Mouse (Mus musculus) ES-E14 (cell line): ENCODE data around the gene Inhbc. TPM values are rescaled to one million over a fixed set of nuclear protein-coding genes. Genes with fewer than 3 reads are reported as not detected.

Experiments used
- DNase-seq: peaks from one replicate; pipeline ENCODE4 v3.0.0-alpha.2; 2013; ENCODE audit warnings: low read depth, low spot score
- H3K27ac ChIP-seq: 2 replicates; pipeline ENCODE4 v1.5.1; 2012; ENCODE audit warnings: low read depth, mild to moderate bottlenecking, low read length, moderate library complexity, mixed read lengths; ENCODE audit not compliant: poor library complexity, insufficient read depth, severe bottlenecking
- H3K36me3 ChIP-seq: 2 replicates; pipeline ENCODE4 v1.6.1; 2012; ENCODE audit warnings: mild to moderate bottlenecking, low read length, moderate library complexity, mixed read lengths; ENCODE audit not compliant: control insufficient read depth, poor library complexity, insufficient read depth, severe bottlenecking
- H3K4me1 ChIP-seq, 2 experiments: fragments of 150-350 bp in 1 of 2; sonication (generic) in 1 of 2; 2 replicates each; pipeline ENCODE4 v1.6.1; 2012; ENCODE audit warnings: low read length in 2 of 2, mild to moderate bottlenecking in 1 of 2, mixed read lengths in 1 of 2; ENCODE audit not compliant: control insufficient read depth in 2 of 2, insufficient read depth in 2 of 2, poor library complexity in 1 of 2
- H3K4me3 ChIP-seq, 2 experiments: fragments of 150-350 bp in 1 of 2; sonication (generic) in 1 of 2; 2 replicates each; pipeline ENCODE4 v1.5.1; 2012; ENCODE audit warnings: low read length in 2 of 2, low read depth in 1 of 2, mild to moderate bottlenecking in 1 of 2, mixed read lengths in 1 of 2; ENCODE audit not compliant: insufficient read depth in 1 of 2, poor library complexity in 1 of 2, severe bottlenecking in 1 of 2
- H3K9ac ChIP-seq: 2 replicates; pipeline ENCODE4 v1.6.1; 2012; ENCODE audit warnings: low read depth, mild to moderate bottlenecking, low read length, mixed read lengths; ENCODE audit not compliant: poor library complexity, insufficient read depth, severe bottlenecking
- H3K9me3 ChIP-seq: fragments of 150-350 bp; sonication (generic); 2 replicates; pipeline ENCODE4 v1.6.1; 2012; ENCODE audit warnings: low read depth, mild to moderate bottlenecking, low read length; ENCODE audit not compliant: control insufficient read depth, insufficient read depth
- CHD2 ChIP-seq: IDR thresholded peaks from 2 replicates; pipeline ENCODE4 v1.6.1; 2014; ENCODE audit warnings: mild to moderate bottlenecking, low read depth, low read length, inconsistent platforms
- HCFC1 ChIP-seq: IDR thresholded peaks from 2 replicates; pipeline ENCODE4 v1.6.1; 2012; ENCODE audit warnings: low read length, inconsistent platforms, borderline replicate concordance; ENCODE audit not compliant: insufficient read depth
- MAFK ChIP-seq: IDR thresholded peaks from 2 replicates; pipeline ENCODE4 v1.6.1; 2014; ENCODE audit warnings: mild to moderate bottlenecking, low read depth, low read length, inconsistent platforms; ENCODE audit not compliant: insufficient read depth
- ZC3H11A ChIP-seq: IDR thresholded peaks from 2 replicates; pipeline ENCODE4 v1.6.1; 2012; ENCODE audit warnings: low read depth, mild to moderate bottlenecking, inconsistent platforms, low read length, borderline replicate concordance
- ZNF384 ChIP-seq: IDR thresholded peaks from 2 replicates; pipeline ENCODE4 v1.6.1; 2012; ENCODE audit warnings: low read depth, low read length, inconsistent platforms
- in situ Hi-C, 2 experiments: fragments of 600-800 bp; cut with MboI; formaldehyde crosslinking; loops; one replicate each; pipeline ENCODE4 v1.15.1; 2025; ENCODE audit warnings: low sequenced_read_pairs in 2 of 2, inconsistent platforms in 1 of 2; ENCODE audit not compliant: unreplicated experiment in 2 of 2
- total RNA-seq: library from RNA; depleted of rRNA; stranded (reverse); fragments of 300-350 nt; gene quantifications from 2 replicates; pipeline ENCODE4 v1.2.3, GENCODE M21; 2012

Inhbc gene
- total RNA-seq, 1 experiment, result 0.36 TPM

GRCm38 (mm10) chr10:127352766-127353165, 17.5 kb downstream of the Inhbc start:
- no peaks in the 10 kb centered on the region for H3K36me3 ChIP-seq
- no peak overlapping the region for H3K27ac ChIP-seq
- H3K4me3 ChIP-seq, result no peak overlapping the region
- TF ChIP-seq ZC3H11A (no peak), CHD2 (no peak)
- H3K9ac ChIP-seq, result no peak overlapping the region
- DNase-seq, result no peak
- H3K9me3 ChIP-seq, result no peaks in the 10 kb centered on the region
- in situ Hi-C loops, result no loop called here
- H3K4me1 ChIP-seq, result peaks cover 3 to 12% of the 10 kb centered on the region in 2 experiments; a peak in 3 of 4 replicates

GRCm38 (mm10) chr10:127352187-127352586, 18.0 kb downstream of the Inhbc start:
- Histone ChIP-seq H3K27ac (no peak overlapping the region), H3K9me3 (no peaks in the 10 kb centered on the region), H3K4me3 (peak overlapping the region in 1 of 2 experiments; percentile 19; a peak in 1 of 4 replicates), H3K36me3 (no peaks in the 10 kb centered on the region), H3K9ac (no peak overlapping the region; the same call in 1 of the 2 replicates), H3K4me1 (peaks cover 3 to 12% of the 10 kb centered on the region in 2 experiments; a peak in 3 of 4 replicates)
- DNase-seq, result no peak
- TF ChIP-seq ZC3H11A, result no peak
- no peak for TF ChIP-seq MAFK
- no peak for TF ChIP-seq HCFC1
- no peak for TF ChIP-seq CHD2
- in situ Hi-C loops, result no loop called here

- H3K9me3 ChIP-seq, result no peaks in the 10 kb centered on the region
- in situ Hi-C loops, result no loop called here
- no peaks in the 10 kb centered on the region for H3K36me3 ChIP-seq
- DNase-seq, result no peak
- TF ChIP-seq ZC3H11A (no peak), HCFC1 (no peak), MAFK (no peak), ZNF384 (no peak), CHD2 (no peak)
- H3K27ac ChIP-seq, result no peak overlapping the region
- H3K4me3 ChIP-seq, result peak overlapping the region in 1 of 2 experiments; percentile 1; a peak in 1 of 4 replicates
- H3K4me1 ChIP-seq, result peaks cover 3 to 12% of the 10 kb centered on the region in 2 experiments; a peak in 3 of 4 replicates
- H3K9ac ChIP-seq, result no peak overlapping the region
Observed at GRCm38 (mm10) chr10:127351719-127352118, 18.5 kb downstream of the Inhbc start.

- Histone ChIP-seq H3K4me3 (peak overlapping the region; percentile 38 to 55), H3K4me1 (peaks cover 3 to 12% of the 10 kb centered on the region in 2 experiments; a peak in 3 of 4 replicates), H3K9me3 (no peaks in the 10 kb centered on the region), H3K27ac (no peak overlapping the region), H3K9ac (peak overlapping the region; percentile 21), H3K36me3 (no peaks in the 10 kb centered on the region)
- no peak for DNase-seq
- no peak for TF ChIP-seq CHD2
- TF ChIP-seq MAFK, result no peak
- TF ChIP-seq ZC3H11A, result no peak
- TF ChIP-seq ZNF384, result no peak
- no peak for TF ChIP-seq HCFC1
- in situ Hi-C loops, result no loop called here
Observed at GRCm38 (mm10) chr10:127351285-127351595, 19.0 kb downstream of the Inhbc start.

- Histone ChIP-seq H3K9me3 (no peaks in the 10 kb centered on the region), H3K36me3 (no peaks in the 10 kb centered on the region), H3K4me1 (peaks cover 3 to 12% of the 10 kb centered on the region in 2 experiments; a peak in 3 of 4 replicates), H3K4me3 (peak overlapping the region; percentile 39 to 55), H3K27ac (no peak overlapping the region), H3K9ac (peak overlapping the region; percentile 40)
- in situ Hi-C loops, result no loop called here
- no peak for TF ChIP-seq ZC3H11A
- no peak for TF ChIP-seq ZNF384
- DNase-seq, result no peak
Observed at GRCm38 (mm10) chr10:127350594-127351284, 19.5 kb downstream of the Inhbc start.
